Mouse (Mus musculus): ENCODE measurements around the gene AC140267.1. TPM values are rescaled to one million over a fixed set of nuclear protein-coding genes. Genes with fewer than 3 reads are reported as not detected.

The AC140267.1 gene
- not detected for polyA plus RNA-seq (2014; fragmentation: Illumina TruSeq; extraction: RNeasy Lipid Tissue Mini Kit (QIAGEN cat#74804); ENCODE audit: low read depth, low replicate concordance)

DNA sequence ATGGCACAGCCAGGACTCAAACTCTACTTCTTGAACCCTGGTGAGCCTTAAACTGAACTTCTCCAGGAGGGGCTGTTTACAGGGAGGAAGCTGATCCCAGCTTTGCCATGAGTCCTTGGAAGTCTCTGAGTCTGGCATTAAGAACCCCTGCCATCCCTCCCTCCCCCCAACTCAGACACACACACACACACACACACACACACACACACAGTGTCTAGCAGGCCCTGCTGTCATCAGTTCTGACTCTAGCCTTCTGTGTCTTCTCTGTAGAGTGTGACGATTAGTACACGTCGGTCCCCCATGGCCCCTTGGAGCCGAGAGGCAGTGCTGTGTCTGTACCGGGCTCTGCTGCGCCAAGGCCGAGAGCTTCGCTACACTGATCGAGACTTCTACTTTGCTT is at the start of gene AC140267.1:
Gene AC140267.1 (plus strand): TSS at position 301 of the 400 bp plus-strand sequence.

DNA sequence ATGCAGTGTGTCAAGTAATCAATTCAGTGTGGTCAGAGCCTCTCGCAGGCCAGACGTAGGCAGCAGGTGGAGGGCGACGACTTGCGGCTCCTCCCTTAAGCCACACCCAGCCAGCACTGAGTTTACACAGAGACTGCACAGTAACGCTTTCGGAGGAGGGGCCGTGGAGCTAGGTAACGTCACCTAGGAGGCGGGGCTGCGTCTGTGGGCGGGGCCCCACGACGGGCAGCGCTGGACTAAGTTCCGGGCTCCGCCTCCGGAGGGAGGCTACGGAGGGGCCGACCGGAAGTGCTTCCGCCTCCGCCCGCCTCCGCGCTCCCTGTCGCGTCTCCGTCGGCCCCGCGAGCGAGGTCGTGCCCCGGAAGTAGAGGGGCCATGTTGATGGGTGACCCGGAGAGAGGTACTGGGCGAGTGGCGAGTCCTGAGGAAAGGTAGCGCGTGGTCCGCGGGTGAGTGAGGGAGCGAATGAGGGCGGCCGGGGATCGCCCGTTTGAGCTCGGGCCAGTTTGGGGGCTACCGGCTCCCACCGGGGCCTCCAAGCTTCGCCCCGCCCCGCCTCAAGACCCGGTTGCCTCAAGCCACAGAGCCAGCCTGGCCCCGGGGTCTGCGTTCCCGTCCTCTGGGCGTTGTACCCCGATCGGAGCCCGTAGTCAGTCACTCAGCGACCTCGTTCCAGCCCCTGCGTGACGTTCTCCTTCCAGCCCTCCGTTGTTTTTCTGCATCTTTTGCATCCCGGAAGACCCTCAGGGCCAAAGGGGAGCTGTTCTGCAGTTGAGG is 1.7 kb upstream of the AC140267.1 start, which contains the start of gene Mief1:
Gene Mief1 (plus strand): TSS at position 286 of the 777 bp plus-strand sequence.

DNA sequence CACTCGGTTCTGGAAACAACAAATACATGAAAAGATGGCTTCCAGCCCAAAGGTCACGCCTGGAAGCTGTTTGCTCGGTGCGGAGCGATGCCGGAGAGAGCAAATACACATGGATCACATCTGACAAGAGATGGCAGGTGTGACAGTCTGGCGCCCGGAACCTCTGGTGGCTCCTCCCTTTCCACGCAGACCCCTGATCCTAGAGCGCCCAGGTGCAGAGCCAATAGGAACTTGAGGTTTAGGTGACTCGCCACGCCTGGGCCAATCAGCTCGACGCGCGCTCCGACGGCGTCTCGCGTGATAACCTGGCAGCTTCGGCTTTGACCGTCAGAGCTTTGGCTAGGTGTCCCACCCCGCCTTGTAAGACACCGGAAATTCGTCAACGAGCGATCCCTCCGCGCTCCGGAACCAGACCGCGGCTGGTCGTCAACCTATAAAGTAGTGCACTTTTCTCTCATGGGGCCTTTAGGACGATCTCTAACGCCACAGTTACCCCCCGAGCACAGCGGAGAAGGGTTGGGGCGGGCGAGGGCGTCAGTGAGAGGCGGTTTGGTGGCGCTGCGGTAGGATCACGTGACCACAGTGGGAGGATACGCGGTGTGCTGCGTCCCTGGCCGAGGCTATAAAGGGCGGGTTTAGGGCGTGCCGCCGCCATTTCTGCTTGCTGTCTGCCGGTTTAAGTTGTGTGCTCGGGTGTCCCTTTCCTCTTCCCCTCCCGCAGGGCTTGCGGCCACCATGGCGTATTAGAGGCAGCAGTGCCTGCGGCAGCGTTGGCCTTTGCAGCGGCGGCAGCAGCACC is 19.4 kb downstream of the AC140267.1 start, which contains the start of gene Atf4:
Gene Atf4 (plus strand): TSS at position 338 of the 799 bp plus-strand sequence.

GRCm38 (mm10) chr15:80263610-80264575 is 28.3 kb downstream of the AC140267.1 start, which contains the start of gene Rps19bp1:
TSS of gene Rps19bp1 (minus strand) at chr15:80264315.

Other genes starting within 250 kb of the AC140267.1 start
- gene Pdgfb, start 220.9 kb upstream of the AC140267.1 start, polyA plus RNA-seq (2014; fragmentation: Illumina TruSeq; extraction: RNeasy Lipid Tissue Mini Kit (QIAGEN cat#74804); ENCODE audit: low read depth, low replicate concordance), result 0.97 TPM
- gene Syngr1, start 144.5 kb upstream of the AC140267.1 start, polyA plus RNA-seq (2014; fragmentation: Illumina TruSeq; extraction: RNeasy Lipid Tissue Mini Kit (QIAGEN cat#74804); ENCODE audit: low read depth, low replicate concordance), result 1.6 TPM
- 134 TPM for gene Rpl3, start 144.0 kb upstream of the AC140267.1 start, polyA plus RNA-seq (2014; fragmentation: Illumina TruSeq; extraction: RNeasy Lipid Tissue Mini Kit (QIAGEN cat#74804); ENCODE audit: low read depth, low replicate concordance)
- 0.24 TPM for gene Tab1, start 102.7 kb upstream of the AC140267.1 start, polyA plus RNA-seq (2014; fragmentation: Illumina TruSeq; extraction: RNeasy Lipid Tissue Mini Kit (QIAGEN cat#74804); ENCODE audit: low read depth, low replicate concordance)
- gene Mgat3, start 62.1 kb upstream of the AC140267.1 start, polyA plus RNA-seq (2014; fragmentation: Illumina TruSeq; extraction: RNeasy Lipid Tissue Mini Kit (QIAGEN cat#74804); ENCODE audit: low read depth, low replicate concordance), result 32.2 TPM
- gene Mief1, start 1.8 kb upstream of the AC140267.1 start, polyA plus RNA-seq (2014; fragmentation: Illumina TruSeq; extraction: RNeasy Lipid Tissue Mini Kit (QIAGEN cat#74804); ENCODE audit: low read depth, low replicate concordance), result 16.2 TPM
- 47.9 TPM for gene Atf4, start 19.3 kb downstream of the AC140267.1 start, polyA plus RNA-seq (2014; fragmentation: Illumina TruSeq; extraction: RNeasy Lipid Tissue Mini Kit (QIAGEN cat#74804); ENCODE audit: low read depth, low replicate concordance)
- gene Rps19bp1, start 28.5 kb downstream of the AC140267.1 start, polyA plus RNA-seq (2014; fragmentation: Illumina TruSeq; extraction: RNeasy Lipid Tissue Mini Kit (QIAGEN cat#74804); ENCODE audit: low read depth, low replicate concordance), result 4.4 TPM
- gene Cacna1i, start 51.4 kb downstream of the AC140267.1 start, polyA plus RNA-seq (2014; fragmentation: Illumina TruSeq; extraction: RNeasy Lipid Tissue Mini Kit (QIAGEN cat#74804); ENCODE audit: low read depth, low replicate concordance), result not detected